Mouse (Mus musculus) neural tube, embryonic 14.5 days (tissue): ENCODE data around the gene Lancl1. TPM values are rescaled to one million over a fixed set of nuclear protein-coding genes. Genes with fewer than 3 reads are reported as not detected.

Experiments
- ATAC-seq: fragments of 200-750 bp; cut with Nextera tagmentation; 2 replicates; pipeline ENCODE4 v1.8.0; 2017; ENCODE audit warnings: low read depth, mild to moderate bottlenecking, moderate TSS enrichment, moderate library complexity
- H3K27ac ChIP-seq: fragments of 300-500 bp; sonication (generic); 2 replicates; pipeline ENCODE4 v1.5.1; 2014; ENCODE audit warnings: low read depth, mild to moderate bottlenecking, control low read depth, low read length, moderate library complexity, mixed read lengths
- H3K27me3 ChIP-seq: fragments of 300-500 bp; sonication (generic); 2 replicates; pipeline ENCODE4 v1.6.1; 2014; ENCODE audit warnings: low read length; ENCODE audit not compliant: control insufficient read depth, insufficient read depth
- H3K36me3 ChIP-seq: fragments of 300-500 bp; sonication (generic); 2 replicates; pipeline ENCODE4 v1.6.1; 2014; ENCODE audit warnings: low read length, mixed read lengths; ENCODE audit not compliant: control insufficient read depth, insufficient read depth
- H3K4me1 ChIP-seq: fragments of 300-500 bp; sonication (generic); 2 replicates; pipeline ENCODE4 v1.6.1; 2014; ENCODE audit warnings: low read length; ENCODE audit not compliant: control insufficient read depth, insufficient read depth
- H3K4me2 ChIP-seq: fragments of 300-500 bp; sonication (generic); 2 replicates; pipeline ENCODE4 v1.6.1; 2014; ENCODE audit warnings: mild to moderate bottlenecking, low read depth, low read length, control low read depth
- H3K4me3 ChIP-seq: fragments of 300-500 bp; sonication (generic); 2 replicates; pipeline ENCODE4 v1.5.1; 2014; ENCODE audit warnings: low read depth, low read length, control low read depth, mixed read lengths
- H3K9ac ChIP-seq: fragments of 300-500 bp; sonication (generic); replicated peaks from 2 replicates; pipeline ENCODE4 v1.6.1; 2014; ENCODE audit warnings: low read depth, mild to moderate bottlenecking, control low read depth, low read length, mixed read lengths
- H3K9me3 ChIP-seq: fragments of 300-500 bp; sonication (generic); 2 replicates; pipeline ENCODE4 v1.6.1; 2016; ENCODE audit warnings: low read length; ENCODE audit not compliant: control insufficient read depth
- WGBS: fragments of 180-500 bp; shearing (Covaris S2); extraction: QIAGEN DNeasy Blood & Tissue Kit; methylation state at CpG from one replicate; pipeline ENCODE4 v1.1.7; 2014; 5-methylcytosine and 5-hydroxymethylcytosine counted together
- polyA plus RNA-seq: library from polyadenylated mRNA; unstranded; fragments of >200 nt; fragmentation: Nextera tagmentation; extraction: Ambion mirVana; gene quantifications from 2 replicates; pipeline ENCODE4 v1.2.1, GENCODE M21; 2014

The Lancl1 gene
- polyA plus RNA-seq, 1 experiment from 2014 or later: 225 TPM

- H3K4me1 ChIP-seq: no peaks in the 10 kb centered on the region
- H3K4me3 ChIP-seq: no peak overlapping the region
- ATAC-seq: no peak
- H3K27ac ChIP-seq: no peak overlapping the region
- no peaks in the 10 kb centered on the region for H3K9me3 ChIP-seq
- no peak overlapping the region for H3K9ac ChIP-seq
- WGBS: 66% methylated on average over 4 of the region's 4 CpGs
- no peaks in the 10 kb centered on the region for H3K27me3 ChIP-seq
- H3K36me3 ChIP-seq: no peaks in the 10 kb centered on the region
- H3K4me2 ChIP-seq: no peak overlapping the region
These were observed 14.0 kb upstream of the Lancl1 start for GRCm38 (mm10) chr1:67052721-67053120.

- 68% methylated on average over 1 of the region's 1 CpGs for WGBS
- Histone ChIP-seq H3K4me2 (no peak overlapping the region), H3K4me3 (no peak overlapping the region), H3K27me3 (no peaks in the 10 kb centered on the region), H3K27ac (no peak overlapping the region), H3K9me3 (no peaks in the 10 kb centered on the region), H3K36me3 (no peaks in the 10 kb centered on the region), H3K9ac (no peak overlapping the region), H3K4me1 (no peaks in the 10 kb centered on the region)
- no peak for ATAC-seq
These were observed 10.9 kb upstream of the Lancl1 start for GRCm38 (mm10) chr1:67049600-67049999.

GRCm38 (mm10) chr1:67048696-67049095 is 10.0 kb upstream of the Lancl1 start:
- H3K9me3 ChIP-seq: no peaks in the 10 kb centered on the region
- no peak overlapping the region for H3K9ac ChIP-seq
- H3K4me1 ChIP-seq: no peaks in the 10 kb centered on the region
- H3K27ac ChIP-seq: no peak overlapping the region
- no peaks in the 10 kb centered on the region for H3K36me3 ChIP-seq
- no peak overlapping the region for H3K4me3 ChIP-seq
- ATAC-seq: no peak
- no peak overlapping the region for H3K4me2 ChIP-seq
- 84% methylated on average over 4 of the region's 4 CpGs for WGBS
- no peaks in the 10 kb centered on the region for H3K27me3 ChIP-seq

DNA sequence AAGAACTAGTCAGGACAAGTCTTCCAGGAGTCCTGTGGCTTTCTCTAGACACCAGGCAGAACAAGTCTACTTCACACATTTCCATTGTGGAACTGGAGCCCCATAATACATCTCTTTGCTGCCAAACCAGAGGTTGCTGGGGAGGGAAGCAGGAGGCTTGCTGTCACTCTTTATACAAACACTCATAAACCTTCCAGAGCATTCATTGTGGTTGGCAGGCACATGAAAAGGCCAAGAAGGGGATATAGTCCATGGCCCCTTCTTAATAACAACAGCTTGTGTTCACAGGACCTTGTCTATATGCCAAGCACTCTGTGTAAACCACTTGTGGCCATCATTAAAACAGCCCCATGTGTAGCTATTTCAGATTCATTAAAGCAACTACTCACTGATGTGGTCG is 6.4 kb upstream of the Lancl1 start:
- Histone ChIP-seq H3K4me2 (no peak overlapping the region), H3K27me3 (no peaks in the 10 kb centered on the region), H3K9me3 (no peaks in the 10 kb centered on the region), H3K4me1 (no peaks in the 10 kb centered on the region), H3K36me3 (no peaks in the 10 kb centered on the region), H3K4me3 (no peak overlapping the region), H3K27ac (no peak overlapping the region), H3K9ac (no peak overlapping the region)
- ATAC-seq: no peak
- 38% methylated on average over 1 of the region's 1 CpGs for WGBS

- Histone ChIP-seq H3K36me3 (no peaks in the 10 kb centered on the region), H3K4me2 (no peak overlapping the region), H3K9me3 (no peaks in the 10 kb centered on the region), H3K4me3 (no peak overlapping the region), H3K27ac (no peak overlapping the region), H3K9ac (no peak overlapping the region), H3K27me3 (no peaks in the 10 kb centered on the region), H3K4me1 (peaks cover 5% of the 10 kb centered on the region; the same call in 1 of the 2 replicates)
- no peak for ATAC-seq
- whole genome bisulfite sequencing: 81% methylated on average over 7 of the region's 7 CpGs
These were observed 3.9 kb upstream of the Lancl1 start for GRCm38 (mm10) chr1:67042583-67042982.

DNA sequence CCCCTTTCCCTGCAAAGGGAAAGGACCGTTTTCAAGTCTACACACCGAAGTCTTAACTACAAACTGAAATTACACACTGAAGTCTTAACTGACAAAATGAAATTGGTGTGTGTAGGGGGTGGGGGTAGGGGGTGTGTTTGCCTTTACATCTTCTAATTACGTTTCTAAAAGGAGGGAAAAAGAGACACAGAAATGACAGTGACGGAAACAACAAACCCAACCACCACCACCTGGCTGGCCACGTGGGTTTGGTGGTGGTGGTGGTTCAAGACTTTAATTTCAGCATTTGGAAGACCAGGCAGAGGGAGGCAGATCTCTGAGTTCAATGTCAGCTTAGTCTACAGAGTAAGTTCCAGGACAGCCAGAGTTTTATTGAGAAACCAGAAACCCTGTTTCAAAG is 411 bp upstream of the Lancl1 start:
- Histone ChIP-seq H3K36me3 (peaks cover 2% of the 10 kb centered on the region), H3K4me1 (peaks cover 5% of the 10 kb centered on the region; the same call in 1 of the 2 replicates), H3K27me3 (no peaks in the 10 kb centered on the region), H3K27ac (no peak overlapping the region), H3K9me3 (no peaks in the 10 kb centered on the region), H3K4me3 (peak overlapping the region; percentile 92), H3K4me2 (peak overlapping the region; percentile 86), H3K9ac (no peak overlapping the region)
- ATAC-seq: peak; percentile 6; the same call in 1 of the 2 replicates
- 2% methylated on average over 5 of the region's 5 CpGs for WGBS

- ATAC-seq: no peak
- H3K4me2 ChIP-seq: no peak overlapping the region
- H3K9ac ChIP-seq: no peak overlapping the region
- peaks cover 5% of the 10 kb centered on the region; the same call in 1 of the 2 replicates for H3K4me1 ChIP-seq
- H3K27ac ChIP-seq: no peak overlapping the region
- H3K4me3 ChIP-seq: no peak overlapping the region
- H3K36me3 ChIP-seq: peaks cover 18% of the 10 kb centered on the region
- H3K9me3 ChIP-seq: no peaks in the 10 kb centered on the region
- no peaks in the 10 kb centered on the region for H3K27me3 ChIP-seq
These were observed 1.5 kb downstream of the Lancl1 start for GRCm38 (mm10) chr1:67037198-67037597.

GRCm38 (mm10) chr1:67033278-67033677 is 5.4 kb downstream of the Lancl1 start:
- 88% methylated on average over 7 of the region's 7 CpGs for WGBS

GRCm38 (mm10) chr1:67026927-67027511 is 11.7 kb downstream of the Lancl1 start:
- Histone ChIP-seq H3K9ac (no peak overlapping the region), H3K4me3 (no peak overlapping the region), H3K4me2 (no peak overlapping the region), H3K9me3 (no peaks in the 10 kb centered on the region), H3K27me3 (no peaks in the 10 kb centered on the region), H3K27ac (no peak overlapping the region), H3K36me3 (peaks cover 16% of the 10 kb centered on the region), H3K4me1 (no peaks in the 10 kb centered on the region)
- no peak for ATAC-seq
- 89% methylated on average over 6 of the region's 6 CpGs for WGBS

More at GRCm38 (mm10) chr1:67033278-67033677, 5.4 kb downstream of the Lancl1 start:
- Histone ChIP-seq H3K36me3 (peaks cover 22% of the 10 kb centered on the region), H3K9ac (no peak overlapping the region), H3K4me2 (no peak overlapping the region), H3K4me1 (peaks cover 5% of the 10 kb centered on the region; the same call in 1 of the 2 replicates), H3K9me3 (no peaks in the 10 kb centered on the region), H3K4me3 (no peak overlapping the region), H3K27ac (no peak overlapping the region), H3K27me3 (no peaks in the 10 kb centered on the region)
- ATAC-seq: no peak
